Mouse (Mus musculus) heart, adult 8-10 months (tissue): ENCODE data around the gene Irf2. TPM values are rescaled to one million over a fixed set of nuclear protein-coding genes. Genes with fewer than 3 reads are reported as not detected.

Experiments
- DNase-seq: peaks from one replicate; pipeline ENCODE4 v3.0.0; 2022; ENCODE audit warnings: low spot score
- total RNA-seq, 4 experiments: library from RNA; stranded (reverse); gene quantifications; 2 replicates each; pipeline ENCODE4 v1.2.4; 2022

The Irf2 gene
- total RNA-seq, result 10 to 100 TPM; 26.0 to 34.6 (median 27.6) TPM

DNA sequence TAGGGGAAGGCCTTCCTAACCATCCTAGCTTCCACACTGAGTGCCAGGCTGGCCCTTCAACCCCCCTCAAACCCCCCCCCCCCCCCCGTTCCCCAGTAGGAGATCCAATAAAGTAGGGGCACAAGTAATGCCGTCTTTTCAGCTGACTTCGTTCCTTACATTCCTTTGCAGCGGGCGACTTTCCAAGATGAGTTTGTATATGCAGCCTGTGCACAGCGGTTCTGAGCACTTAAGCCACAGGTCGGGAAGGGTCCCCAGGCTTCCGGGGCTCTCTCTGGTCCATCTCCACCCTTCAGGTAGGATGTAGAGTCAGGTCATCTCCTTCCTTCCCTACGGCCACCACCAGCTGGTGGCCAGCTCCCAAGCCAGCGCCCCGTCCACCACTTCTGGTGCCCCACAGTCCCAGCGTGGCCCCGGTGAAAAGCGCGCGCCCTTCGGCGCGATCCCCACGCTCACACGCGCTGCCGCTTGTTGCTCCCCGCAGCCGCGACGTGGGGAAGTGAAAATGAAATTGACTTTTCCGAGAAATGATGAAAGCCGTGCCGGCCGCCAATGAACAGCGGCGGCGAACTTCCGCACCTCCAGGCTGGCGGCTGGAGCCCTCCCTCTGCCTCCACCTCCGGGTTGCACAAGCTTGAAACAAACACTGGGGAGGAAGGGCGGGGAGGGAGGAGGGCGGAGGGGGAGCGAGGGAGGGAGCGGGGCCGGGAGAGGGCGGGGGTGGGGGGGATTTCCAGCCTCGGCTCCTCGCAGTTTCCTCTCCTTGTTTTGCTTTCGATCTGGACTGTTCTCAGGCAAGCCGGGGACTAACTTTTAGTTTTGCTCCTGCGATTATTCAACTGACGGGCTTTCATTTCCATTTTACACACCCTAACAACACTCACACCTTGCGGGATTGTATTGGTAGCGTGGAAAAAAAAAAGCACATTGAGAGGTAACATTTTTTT, at the start of gene Irf2:
Irf2 (plus strand) TSS at position 730 of the 947 bp plus-strand sequence.
- DNase-seq, result peak; percentile 88

GRCm38 (mm10) chr8:46690111-46690510, 49.4 kb upstream of the Irf2 start:
- no peak for DNase-seq

DNA sequence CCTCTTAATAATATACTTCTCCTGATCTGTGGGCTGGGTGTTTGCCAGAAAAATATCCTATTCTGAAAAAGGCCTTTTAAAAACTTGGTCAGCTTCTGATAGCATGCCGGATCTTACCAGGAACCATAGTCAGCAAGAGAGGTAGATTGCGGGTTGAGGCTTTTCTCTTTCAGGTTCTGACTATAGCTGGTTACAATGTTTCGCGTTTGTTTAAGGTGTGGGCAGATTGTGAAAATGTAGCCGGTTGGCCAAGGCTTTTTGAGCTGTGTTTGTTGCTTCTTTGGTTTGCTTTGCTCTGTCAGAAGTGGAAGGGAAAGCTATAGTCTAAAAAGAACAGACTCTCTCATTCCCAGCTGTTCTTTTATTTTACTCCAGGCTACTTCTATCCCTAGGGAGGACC, 49.0 kb upstream of the Irf2 start:
- no peak for DNase-seq

- DNase-seq, result no peak
Measured at GRCm38 (mm10) chr8:46691360-46691759, 48.2 kb upstream of the Irf2 start.

- DNase-seq, result no peak
Measured at GRCm38 (mm10) chr8:46696256-46697041, 43.1 kb upstream of the Irf2 start.

DNA sequence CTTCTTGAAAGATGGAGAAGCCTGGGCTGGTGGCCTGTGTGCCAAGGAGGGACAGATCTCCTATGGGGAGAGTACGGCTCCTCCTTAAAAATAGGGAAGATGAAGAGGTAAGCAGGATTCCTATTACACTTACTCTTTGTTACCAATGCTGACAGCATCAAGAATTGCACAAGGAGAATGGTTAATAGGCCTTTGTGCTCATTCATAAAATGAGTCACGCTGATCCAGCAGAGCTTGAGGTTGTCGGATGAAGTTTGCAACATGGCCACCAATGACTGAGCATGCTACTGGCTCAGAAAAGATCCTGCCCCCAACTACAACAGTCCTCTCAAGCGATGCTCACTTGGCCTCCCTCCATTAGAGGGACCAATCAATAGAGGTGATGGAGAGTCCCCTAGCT, 42.0 kb upstream of the Irf2 start:
- no peak for DNase-seq

GRCm38 (mm10) chr8:46698162-46698561, 41.4 kb upstream of the Irf2 start:
- DNase-seq, result no peak

DNA sequence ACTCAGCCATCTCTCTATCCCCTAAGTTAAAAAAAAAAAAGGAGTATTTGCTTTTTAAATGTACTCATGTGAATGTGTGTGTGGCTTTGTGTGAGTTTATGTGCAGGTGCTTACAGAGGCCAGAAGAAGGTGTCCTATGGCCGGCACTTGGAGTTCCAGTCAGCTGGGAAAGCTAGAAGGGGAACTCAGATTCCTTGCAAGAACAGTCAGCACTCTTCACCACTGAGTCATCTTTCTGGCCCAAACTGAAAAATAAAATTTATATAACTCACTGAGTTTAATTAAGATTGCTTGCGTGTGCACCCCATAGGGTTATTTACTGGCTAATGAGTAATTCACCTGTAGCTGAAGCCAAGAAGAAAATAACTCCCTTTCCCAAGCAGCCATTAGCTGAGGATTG, 34.4 kb upstream of the Irf2 start:
- no peak for DNase-seq

GRCm38 (mm10) chr8:46706730-46707129, 32.8 kb upstream of the Irf2 start:
- no peak for DNase-seq

DNA sequence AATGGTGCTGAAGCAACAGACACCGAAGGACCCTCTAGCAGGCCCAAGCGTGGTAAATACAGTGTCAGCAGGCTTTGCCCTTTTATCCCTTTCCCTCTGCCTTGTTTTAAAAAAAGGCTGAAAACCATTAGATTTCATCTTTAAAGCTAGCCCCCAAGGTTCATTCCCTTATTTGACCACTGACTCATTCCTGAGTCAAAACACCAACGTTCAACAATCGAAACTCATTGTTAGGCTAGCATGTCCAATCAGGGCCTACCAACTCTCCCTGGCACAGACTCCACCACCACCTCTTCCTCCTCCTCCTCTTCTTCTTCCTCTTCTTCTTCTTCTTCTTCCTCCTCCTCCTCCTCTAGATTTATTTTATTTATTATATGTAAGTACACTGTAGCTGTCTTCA, 30.2 kb upstream of the Irf2 start:
- no peak for DNase-seq

GRCm38 (mm10) chr8:46710289-46710688, 29.2 kb upstream of the Irf2 start:
- no peak for DNase-seq

- DNase-seq, result no peak
Measured at GRCm38 (mm10) chr8:46711496-46711895, 28.0 kb upstream of the Irf2 start.

- DNase-seq, result no peak
Measured at GRCm38 (mm10) chr8:46713178-46713577, 26.4 kb upstream of the Irf2 start.

GRCm38 (mm10) chr8:46713844-46714243, 25.7 kb upstream of the Irf2 start:
- peak; percentile 20 for DNase-seq

- DNase-seq, result no peak
Measured at GRCm38 (mm10) chr8:46714400-46714799, 25.1 kb upstream of the Irf2 start.

DNA sequence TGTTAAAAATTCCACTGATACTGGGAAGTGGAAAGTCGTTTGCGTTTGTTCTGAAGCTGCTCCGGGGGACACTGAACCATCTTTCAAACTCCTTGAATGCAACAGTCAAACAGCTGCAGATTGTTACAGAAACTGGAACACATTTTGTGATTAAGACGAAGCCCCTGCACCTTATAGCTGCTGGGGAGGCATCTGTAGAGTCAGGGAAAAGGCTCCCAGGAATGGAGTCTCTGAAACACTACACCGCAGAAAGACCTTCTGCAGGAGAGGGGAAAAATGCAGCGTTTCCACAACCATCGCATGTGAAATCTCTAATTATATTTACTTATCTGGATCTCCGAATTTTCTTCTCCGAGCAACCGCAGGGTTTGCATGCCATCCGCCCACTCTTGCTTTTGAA, 23.1 kb upstream of the Irf2 start:
- no peak for DNase-seq

- DNase-seq, result no peak
Measured at GRCm38 (mm10) chr8:46717170-46717569, 22.4 kb upstream of the Irf2 start.

- no peak for DNase-seq
Measured at GRCm38 (mm10) chr8:46718301-46718700, 21.2 kb upstream of the Irf2 start.

GRCm38 (mm10) chr8:46718747-46719146, 20.8 kb upstream of the Irf2 start:
- DNase-seq, result no peak

DNA sequence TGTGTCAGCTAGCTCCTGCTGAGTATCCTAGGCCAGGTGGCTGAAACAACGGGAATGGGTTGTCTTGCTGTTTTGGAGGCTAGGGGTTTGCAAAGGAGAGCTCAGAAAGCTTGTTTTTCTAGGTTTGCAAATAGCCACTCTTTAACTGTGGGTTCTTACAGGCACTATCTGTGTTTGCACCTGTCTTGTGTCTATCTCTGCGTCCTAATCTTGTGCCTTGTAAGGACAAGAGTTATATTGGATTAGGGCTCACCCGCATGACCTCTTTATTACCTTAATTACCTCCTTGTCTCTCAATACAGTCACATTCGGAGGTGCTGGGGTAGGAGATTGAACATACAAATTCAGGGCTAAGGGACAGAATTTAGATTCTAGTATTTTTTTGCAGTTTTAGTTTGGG, 18.9 kb upstream of the Irf2 start:
- DNase-seq, result no peak

GRCm38 (mm10) chr8:46721065-46721845, 18.3 kb upstream of the Irf2 start:
- DNase-seq, result no peak

DNA sequence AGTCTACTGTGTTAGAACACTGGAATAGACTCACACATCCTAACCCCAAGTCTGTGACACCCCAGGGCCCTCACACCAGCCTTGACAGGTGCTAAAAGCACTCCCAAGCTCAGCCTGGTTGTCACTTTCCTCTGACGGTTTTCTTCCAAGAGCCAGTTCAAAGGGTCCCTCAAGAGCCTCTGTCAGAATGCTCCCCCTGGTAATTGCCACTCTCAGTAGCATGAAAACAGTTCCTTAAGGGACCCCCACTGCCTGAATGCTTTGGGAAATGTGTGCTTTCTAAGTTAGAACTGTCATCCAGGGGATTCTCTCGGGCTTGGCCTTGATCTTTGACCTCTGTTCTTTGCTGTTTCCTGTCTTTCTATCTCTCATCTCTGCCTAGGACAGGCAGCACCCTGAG, 17.0 kb upstream of the Irf2 start:
- DNase-seq, result no peak
